Comparison of ENCODE assay signal across 8 mouse cellular contexts in genomic region chr11:98943741-98944461, GRCm38 (mm10). TPM values are rescaled to one million over a fixed set of nuclear protein-coding genes. Genes with fewer than 3 reads are reported as not detected.
DNase-seq lines count a peak whose midpoint lies in the region; ATAC-seq and TF ChIP-seq lines count a peak whose summit lies in the region.

No protein-coding gene starts in this region.

- no peaks in the 10 kb centered on the region for H3K9me3 ChIP-seq in forebrain, embryonic 10.5 days
- no peaks in the 10 kb centered on the region for H3K9me3 ChIP-seq in forebrain, postnatal 0 days (ENCODE audit: low read length)
- H3K9me3 ChIP-seq in hindbrain, embryonic 16.5 days (ENCODE audit: control insufficient read depth, low read length), result no peaks in the 10 kb centered on the region

- peak overlapping the region; percentile 90 for H3K27ac ChIP-seq in forebrain, embryonic 10.5 days
- no peak overlapping the region for H3K27ac ChIP-seq in forebrain, postnatal 0 days (ENCODE audit: low read depth, low read length)
- H3K27ac ChIP-seq in hindbrain, embryonic 16.5 days (ENCODE audit: low read depth, low read length), result peak overlapping the region; percentile 21
- no peak overlapping the region for H3K27ac ChIP-seq in left cerebral cortex, adult 2 months

- H3K27me3 ChIP-seq in forebrain, embryonic 10.5 days (ENCODE audit: poor library complexity, severe bottlenecking), result peaks cover 14% of the 10 kb centered on the region
- no peaks in the 10 kb centered on the region for H3K27me3 ChIP-seq in forebrain, postnatal 0 days (ENCODE audit: insufficient read depth, low read length)
- H3K27me3 ChIP-seq in hindbrain, embryonic 16.5 days (replicated peaks; ENCODE audit: control insufficient read depth, insufficient read depth, low read length), result no peaks in the 10 kb centered on the region

- peaks cover 81% of the 10 kb centered on the region for H3K4me1 ChIP-seq in forebrain, embryonic 10.5 days
- peaks cover 23% of the 10 kb centered on the region for H3K4me1 ChIP-seq in forebrain, postnatal 0 days (ENCODE audit: insufficient read depth)
- H3K4me1 ChIP-seq in hindbrain, embryonic 16.5 days (ENCODE audit: control insufficient read depth, insufficient read depth, low read depth, low read length), result peaks cover 54% of the 10 kb centered on the region

- ATAC-seq in forebrain, postnatal 0 days, result no peak
- ATAC-seq in hindbrain, embryonic 16.5 days, result no peak
- no peak for ATAC-seq in erythroid progenitor cell, adult 5-6 weeks (replicated peaks; ENCODE audit: low FRiP score, poor library complexity, severe bottlenecking)

- H3K9ac ChIP-seq in forebrain, postnatal 0 days, result no peak overlapping the region
- H3K9ac ChIP-seq in hindbrain, embryonic 16.5 days (ENCODE audit: low read depth, low read length), result no peak overlapping the region

- no peak overlapping the region for H3K4me2 ChIP-seq in forebrain, postnatal 0 days (ENCODE audit: low read depth)
- no peak overlapping the region for H3K4me2 ChIP-seq in hindbrain, embryonic 16.5 days (ENCODE audit: low read length)

- 0 out of 2 replicates have a peak, but pooled peaks cover 3% of the 10 kb centered on the region for H3K36me3 ChIP-seq in forebrain, embryonic 10.5 days (replicated peaks)
- H3K36me3 ChIP-seq in forebrain, postnatal 0 days (ENCODE audit: insufficient read depth), result no peaks in the 10 kb centered on the region
- H3K36me3 ChIP-seq in hindbrain, embryonic 16.5 days (ENCODE audit: control insufficient read depth, insufficient read depth, low read length), result no peaks in the 10 kb centered on the region

- intact Hi-C loops in left cerebral cortex, adult 2 months (cut with DNase I), result no loop called here

- no peak for DNase-seq in forebrain, embryonic 10.5 days (ENCODE audit: extremely low spot score, low spot score)
- no peak for DNase-seq in forebrain, postnatal 0 days
- peak; percentile 67 for DNase-seq in thymus, postnatal 4 days
- DNase-seq in thymus, adult 18-20 months, result no peak
- peak; percentile 80 for DNase-seq in lung, postnatal 36 days
- no peak for DNase-seq in left cerebral cortex, adult 2 months (ENCODE audit: extremely low spot score in 1 of 2, low spot score in 2 of 2)

- WGBS in forebrain, embryonic 10.5 days, result 35% methylated on average over 14 of the region's 14 CpGs
- 32% methylated on average over 14 of the region's 14 CpGs for WGBS in forebrain, postnatal 0 days
- WGBS in hindbrain, embryonic 16.5 days, result 24% methylated on average over 14 of the region's 14 CpGs

- H3K4me3 ChIP-seq in forebrain, embryonic 10.5 days, result peak overlapping the region; percentile 5; the same call in 1 of the 2 replicates
- H3K4me3 ChIP-seq in forebrain, postnatal 0 days (ENCODE audit: low read depth, low read length), result no peak overlapping the region
- no peak overlapping the region for H3K4me3 ChIP-seq in hindbrain, embryonic 16.5 days (ENCODE audit: low read length)
- H3K4me3 ChIP-seq in left cerebral cortex, adult 2 months, result no peak overlapping the region

- no peak for TF ChIP-seq CTCF in forebrain, postnatal 0 days (IDR thresholded peaks at IDR 0.05; ENCODE audit: low read depth)
- TF ChIP-seq CTCF in left cerebral cortex, adult 2 months (IDR thresholded peaks at IDR 0.05), result no peak

RNA-seq across cellular contexts. Expression of gene Rara, which starts 16.3 kb away (rescaled TPM):
- polyA plus RNA-seq in forebrain, embryonic 10.5 days (2016; fragmentation: Nextera tagmentation; extraction: Ambion mirVana), result 16.9 and 19.3 TPM in 2 replicates
- 11.6 and 15.2 TPM in 2 replicates for total RNA-seq in forebrain, postnatal 0 days (2014; rRNA removed)
- polyA plus RNA-seq in forebrain, postnatal 0 days (2015; fragmentation: Nextera tagmentation; extraction: Ambion mirVana), result 9.5 and 10.7 TPM in 2 replicates
- 12.1 and 16.7 TPM in 2 replicates for polyA plus RNA-seq in hindbrain, embryonic 16.5 days (2015; fragmentation: Nextera tagmentation; extraction: Ambion mirVana)
- 4.3 and 18.4 TPM in 2 replicates for total RNA-seq in erythroid progenitor cell, adult 5-6 weeks (2015; ENCODE audit: low replicate concordance)
- 0.51 and 1.4 TPM in 2 replicates for total RNA-seq in erythroid progenitor cell, adult 5-6 weeks (2017; ENCODE audit: low replicate concordance)
- 10 to 100 TPM; 14.0 to 18.7 TPM for total RNA-seq in left cerebral cortex, adult 2 months (2021)

RNA-seq across cellular contexts. Expression of gene Cdc6, which starts 36.3 kb away (rescaled TPM):
- 68.7 and 75.8 TPM in 2 replicates for polyA plus RNA-seq in forebrain, embryonic 10.5 days (2016; fragmentation: Nextera tagmentation; extraction: Ambion mirVana)
- 2.2 and 2.3 TPM in 2 replicates for total RNA-seq in forebrain, postnatal 0 days (2014; rRNA removed)
- polyA plus RNA-seq in forebrain, postnatal 0 days (2015; fragmentation: Nextera tagmentation; extraction: Ambion mirVana), result 1.3 and 1.7 TPM in 2 replicates
- polyA plus RNA-seq in hindbrain, embryonic 16.5 days (2015; fragmentation: Nextera tagmentation; extraction: Ambion mirVana), result 4.6 and 6.3 TPM in 2 replicates
- 72.4 and 84.3 TPM in 2 replicates for total RNA-seq in erythroid progenitor cell, adult 5-6 weeks (2015; ENCODE audit: low replicate concordance)
- total RNA-seq in erythroid progenitor cell, adult 5-6 weeks (2017; ENCODE audit: low replicate concordance), result 96.1 and 116 TPM in 2 replicates
- total RNA-seq in left cerebral cortex, adult 2 months (2021), result under 1 TPM; 0.35 to 0.36 TPM

RNA-seq across cellular contexts. Expression of gene Gjd3, which starts 38.9 kb away (rescaled TPM):
- polyA plus RNA-seq in forebrain, embryonic 10.5 days (2016; fragmentation: Nextera tagmentation; extraction: Ambion mirVana), result 0.20 and 0.24 TPM in 2 replicates
- 1.2 and 1.4 TPM in 2 replicates for total RNA-seq in forebrain, postnatal 0 days (2014; rRNA removed)
- polyA plus RNA-seq in forebrain, postnatal 0 days (2015; fragmentation: Nextera tagmentation; extraction: Ambion mirVana), result 2.0 and 2.7 TPM in 2 replicates
- polyA plus RNA-seq in hindbrain, embryonic 16.5 days (2015; fragmentation: Nextera tagmentation; extraction: Ambion mirVana), result 2.0 and 3.0 TPM in 2 replicates
- total RNA-seq in erythroid progenitor cell, adult 5-6 weeks (2015; ENCODE audit: low replicate concordance), result not detected in 2 replicates
- not detected in 2 replicates for total RNA-seq in erythroid progenitor cell, adult 5-6 weeks (2017; ENCODE audit: low replicate concordance)
- 1 to 10 TPM; 1.4 to 3.2 TPM for total RNA-seq in left cerebral cortex, adult 2 months (2021)

Comparison
In these comparisons a context has a peak if more than half of its experiments do, and no peak if none do; other contexts are left out.
1. DNase-seq: peak in thymus, postnatal 4 days (single experiment) and lung, postnatal 36 days (single experiment); none in forebrain, embryonic 10.5 days (single experiment), forebrain, postnatal 0 days (single experiment), thymus, adult 18-20 months (0 of 2) and left cerebral cortex, adult 2 months (0 of 2).
2. H3K27ac ChIP-seq: peak in forebrain, embryonic 10.5 days (single experiment) and hindbrain, embryonic 16.5 days (single experiment); none in forebrain, postnatal 0 days (single experiment) and left cerebral cortex, adult 2 months (single experiment).
3. RNA of gene Cdc6, which starts 36.3 kb away (total RNA-seq): 72.4 to 116 TPM in erythroid progenitor cell, adult 5-6 weeks; 2.2 to 2.3 TPM in forebrain, postnatal 0 days and 0.35 to 0.36 TPM in left cerebral cortex, adult 2 months; every median in the first group is over 10 times any median in the second.